ENCODE assay signal across 12 mouse cellular contexts in the genomic region with DNA sequence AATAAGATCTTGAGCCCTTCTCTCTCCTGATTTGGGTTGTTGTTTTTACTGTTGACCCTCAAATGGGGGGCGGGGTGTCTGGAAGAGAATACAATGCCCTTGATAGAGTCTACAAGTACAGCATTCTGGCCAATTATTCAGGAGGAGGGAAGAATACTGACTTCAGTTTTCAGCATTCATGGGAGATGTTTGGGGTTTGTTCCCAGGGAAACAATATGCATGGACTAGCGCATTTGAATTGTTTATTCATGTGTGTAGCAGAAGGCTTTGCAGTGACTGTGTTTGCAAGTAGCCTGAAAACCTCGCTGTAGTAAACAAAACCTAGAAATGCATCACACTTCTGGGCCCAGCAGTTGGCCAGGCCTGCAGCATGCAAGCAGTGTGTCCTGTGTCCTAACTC. TPM values are rescaled to one million over a fixed set of nuclear protein-coding genes. Genes with fewer than 3 reads are reported as not detected.
DNase-seq lines count a peak whose midpoint lies in the region; ATAC-seq lines count a peak whose summit lies in the region.
"Had no signal": no experiment of that assay in that cellular context is flagged by ENCODE, and none has a peak within 500 bp of the region (broad histone marks: within the 10 kb centered on the region; RNA-seq: fewer than 3 reads in every experiment).

No protein-coding gene starts in this region.

- peak overlapping the region; percentile 62; the same call in 1 of the 2 replicates for H3K27ac ChIP-seq in heart, embryonic 11.5 days (ENCODE audit: low read depth, low read length)
- no peak overlapping the region for H3K27ac ChIP-seq in neural tube, embryonic 12.5 days
- H3K27ac ChIP-seq in intestine, embryonic 16.5 days (ENCODE audit: low read length), result peak overlapping the region; percentile 10
- H3K27ac ChIP-seq in stomach, embryonic 16.5 days (ENCODE audit: low read length), result peak overlapping the region; percentile 51; the same call in 1 of the 2 replicates

- no peak overlapping the region for H3K4me3 ChIP-seq in heart, embryonic 11.5 days (ENCODE audit: low read depth, low read length)
- no peak overlapping the region for H3K4me3 ChIP-seq in neural tube, embryonic 12.5 days
- no peak overlapping the region for H3K4me3 ChIP-seq in intestine, embryonic 16.5 days (ENCODE audit: low read length)
- no peak overlapping the region for H3K4me3 ChIP-seq in stomach, embryonic 16.5 days (replicated peaks; ENCODE audit: low read length)

- no peak for ATAC-seq in heart, embryonic 11.5 days (replicated peaks; ENCODE audit: insufficient number of reproducible peaks, low FRiP score, low TSS enrichment)
- ATAC-seq in neural tube, embryonic 12.5 days (ENCODE audit: low FRiP score, low read depth), result no peak; the same call in 1 of the 2 replicates
- ATAC-seq in intestine, embryonic 16.5 days, result no peak
- no peak for ATAC-seq in stomach, embryonic 16.5 days (ENCODE audit: insufficient read depth, low FRiP score)
- ATAC-seq: activated CD4-positive, CD25-positive, alpha-beta regulatory T cell, adult 4 months had no signal

- H3K4me1 ChIP-seq in heart, embryonic 11.5 days (ENCODE audit: control insufficient read depth, insufficient read depth, low read length), result peaks cover 45% of the 10 kb centered on the region
- peaks cover 37% of the 10 kb centered on the region for H3K4me1 ChIP-seq in neural tube, embryonic 12.5 days
- H3K4me1 ChIP-seq in intestine, embryonic 16.5 days (ENCODE audit: control insufficient read depth, insufficient read depth, low read length), result peaks cover 25% of the 10 kb centered on the region
- peaks cover 34% of the 10 kb centered on the region for H3K4me1 ChIP-seq in stomach, embryonic 16.5 days (ENCODE audit: control insufficient read depth, insufficient read depth, low read length)

- no peak overlapping the region for H3K9ac ChIP-seq in heart, embryonic 11.5 days (ENCODE audit: low read depth, low read length)
- no peak overlapping the region for H3K9ac ChIP-seq in neural tube, embryonic 12.5 days
- no peak overlapping the region for H3K9ac ChIP-seq in intestine, embryonic 16.5 days (ENCODE audit: low read depth, low read length)
- no peak overlapping the region for H3K9ac ChIP-seq in stomach, embryonic 16.5 days (ENCODE audit: low read length)

- DNase-seq in heart, adult 8-10 months (ENCODE audit: low spot score), result no peak
- DNase-seq in neural tube, embryonic 10.5 days (ENCODE audit: extremely low spot score, low spot score), result no peak
- no peak for DNase-seq in right cerebral cortex, postnatal 36 days (ENCODE audit: low spot score in 2 of 2)
- no peak for DNase-seq in lung, postnatal 4 days

- no peaks in the 10 kb centered on the region for H3K36me3 ChIP-seq in heart, embryonic 11.5 days (ENCODE audit: control insufficient read depth, insufficient read depth, low read length)
- no peaks in the 10 kb centered on the region for H3K36me3 ChIP-seq in neural tube, embryonic 12.5 days
- 0 out of 2 replicates have a peak, but pooled peaks cover 2% of the 10 kb centered on the region for H3K36me3 ChIP-seq in intestine, embryonic 16.5 days (ENCODE audit: control insufficient read depth, insufficient read depth, low read length)
- no peaks in the 10 kb centered on the region for H3K36me3 ChIP-seq in stomach, embryonic 16.5 days (ENCODE audit: control insufficient read depth, insufficient read depth, low read length)

- H3K27me3 ChIP-seq in heart, embryonic 11.5 days (ENCODE audit: control insufficient read depth, insufficient read depth, low read length), result no peaks in the 10 kb centered on the region
- H3K27me3 ChIP-seq in neural tube, embryonic 12.5 days (replicated peaks), result no peaks in the 10 kb centered on the region
- no peaks in the 10 kb centered on the region for H3K27me3 ChIP-seq in intestine, embryonic 16.5 days (replicated peaks; ENCODE audit: control insufficient read depth, insufficient read depth, low read length)
- H3K27me3 ChIP-seq in stomach, embryonic 16.5 days (ENCODE audit: control insufficient read depth, insufficient read depth, low read length), result no peaks in the 10 kb centered on the region

- H3K4me2 ChIP-seq in heart, embryonic 11.5 days, result no peak overlapping the region
- H3K4me2 ChIP-seq in neural tube, embryonic 12.5 days (replicated peaks), result 0 out of 2 replicates have a peak overlapping the region, but pooled peaks have one; percentile 16
- no peak overlapping the region for H3K4me2 ChIP-seq in intestine, embryonic 16.5 days (ENCODE audit: low read depth, low read length)
- H3K4me2 ChIP-seq in stomach, embryonic 16.5 days (ENCODE audit: low read depth, low read length), result no peak overlapping the region

- WGBS in heart, embryonic 11.5 days (ENCODE audit: insufficient replicate concordance), result 77% methylated on average over 3 of the region's 3 CpGs
- WGBS in neural tube, embryonic 12.5 days, result 58% methylated on average over 3 of the region's 3 CpGs
- WGBS in intestine, embryonic 16.5 days, result 56% methylated on average over 3 of the region's 3 CpGs
- WGBS in stomach, embryonic 16.5 days, result 68% methylated on average over 3 of the region's 3 CpGs

- H3K9me3 ChIP-seq in heart, embryonic 11.5 days (replicated peaks; ENCODE audit: control insufficient read depth, low read length), result no peaks in the 10 kb centered on the region
- no peaks in the 10 kb centered on the region for H3K9me3 ChIP-seq in neural tube, embryonic 12.5 days
- no peaks in the 10 kb centered on the region for H3K9me3 ChIP-seq in intestine, embryonic 16.5 days (ENCODE audit: control insufficient read depth, low read length)
- H3K9me3 ChIP-seq in stomach, embryonic 16.5 days (replicated peaks; ENCODE audit: control insufficient read depth, low read length), result no peaks in the 10 kb centered on the region

RNA-seq across cellular contexts. Expression of gene Pxdn, which starts 17.1 kb away (rescaled TPM):
- polyA plus RNA-seq in heart, embryonic 11.5 days (2014; fragmentation: Nextera tagmentation; extraction: Ambion mirVana), result 83.7 and 115 TPM in 2 replicates
- 10 to 100 TPM; 23.8 to 32.9 (median 29.5) TPM for total RNA-seq in heart, adult 8-10 months (2022)
- 66.1 and 74.1 TPM in 2 replicates for polyA plus RNA-seq in neural tube, embryonic 12.5 days (2016; fragmentation: Nextera tagmentation; extraction: Ambion mirVana)
- polyA plus RNA-seq in intestine, embryonic 16.5 days (2015; fragmentation: Nextera tagmentation; extraction: Ambion mirVana), result 48.2 and 53.5 TPM in 2 replicates
- polyA plus RNA-seq in stomach, embryonic 16.5 days (2015; fragmentation: Nextera tagmentation; extraction: Ambion mirVana), result 93.0 and 99.3 TPM in 2 replicates
- total RNA-seq: common myeloid progenitor, adult 5-6 weeks; granulocyte monocyte progenitor cell, adult 5-6 weeks; monocyte, adult 5-6 weeks had no signal
- polyA plus RNA-seq: activated CD4-positive, CD25-positive, alpha-beta regulatory T cell, adult 4 months had no signal
